Mouse (Mus musculus) cerebellum, adult 2 months (tissue): Measurements from ENCODE around the gene Prkcz.

Source experiments
- CTCF ChIP-seq: fragments of 200-500 bp; IDR thresholded peaks from 2 replicates; pipeline ENCODE4 v1.5.1; 2011; ENCODE audit warnings: low read depth, mild to moderate bottlenecking, control low read depth, low read length, moderate library complexity, borderline replicate concordance; ENCODE audit not compliant: insufficient read depth
- POLR2A ChIP-seq: fragments of 200-500 bp; IDR thresholded peaks from 2 replicates; pipeline ENCODE4 v1.6.1; 2011; ENCODE audit warnings: low read length, control low read depth, borderline replicate concordance; ENCODE audit not compliant: insufficient read depth

DNA sequence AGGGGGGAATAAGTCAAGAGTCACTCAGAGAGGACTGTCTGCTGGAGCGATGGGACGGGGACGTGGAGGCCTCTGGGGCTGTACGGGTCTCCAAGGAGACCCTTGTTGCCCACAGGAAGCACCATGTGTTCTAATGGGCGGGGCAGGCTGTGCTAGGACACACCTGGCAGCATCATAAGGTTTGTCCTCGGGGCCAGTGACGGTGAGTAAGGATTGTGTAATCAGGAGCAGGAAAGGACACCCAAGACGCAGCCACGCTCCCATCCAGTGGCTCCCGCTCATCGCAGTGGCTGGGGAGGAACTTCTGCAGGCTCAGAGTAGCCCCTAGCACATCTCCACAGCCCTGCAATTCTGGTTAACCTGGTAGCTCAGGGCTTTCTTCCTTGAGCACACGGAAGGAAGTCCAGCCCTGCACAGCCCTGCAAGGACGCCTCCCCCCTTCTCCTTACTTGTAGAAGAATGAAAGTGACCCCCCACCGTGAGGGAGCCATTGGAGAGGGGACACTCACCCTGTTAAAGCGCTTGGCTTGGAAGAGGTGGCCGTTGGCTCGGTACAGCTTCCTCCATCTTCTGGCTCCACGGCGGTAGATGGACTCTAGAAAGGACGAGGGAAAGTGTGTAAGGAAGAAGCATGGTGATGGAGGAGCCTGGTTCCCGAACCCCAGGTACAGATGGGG is 60.6 kb downstream of the Prkcz start:
- TF ChIP-seq POLR2A (no peak), CTCF (no peak)
